Mouse (Mus musculus) thymus, postnatal 36 days (tissue): ENCODE data around the gene Scarb2.

ENCODE experiments used
- DNase-seq, 2 experiments: peaks; one replicate each; pipeline ENCODE4 v3.0.0; 2022; ENCODE audit warnings: mixed read lengths in 2 of 2

Scarb2 gene

DNA sequence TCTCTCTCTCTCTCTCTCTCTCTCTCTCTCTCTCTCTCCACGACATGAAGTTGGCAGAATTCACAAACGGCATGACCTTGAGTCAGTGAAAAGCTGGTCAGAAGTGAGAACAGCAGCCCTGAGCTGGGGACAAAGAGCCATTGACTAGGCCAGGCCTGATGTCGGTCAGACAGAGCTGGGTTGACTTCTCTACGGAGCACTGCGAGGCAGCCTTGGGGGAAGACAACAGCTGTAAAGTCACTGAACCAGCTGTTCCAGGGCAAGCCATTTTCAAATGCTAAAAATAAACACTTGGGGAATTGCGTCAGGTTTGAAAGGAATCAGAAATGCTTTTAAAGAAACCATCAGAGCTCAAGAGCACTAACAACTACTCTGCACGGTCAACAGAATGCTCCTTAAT is 13.2 kb downstream of the Scarb2 start:
- no peak for DNase-seq

DNA sequence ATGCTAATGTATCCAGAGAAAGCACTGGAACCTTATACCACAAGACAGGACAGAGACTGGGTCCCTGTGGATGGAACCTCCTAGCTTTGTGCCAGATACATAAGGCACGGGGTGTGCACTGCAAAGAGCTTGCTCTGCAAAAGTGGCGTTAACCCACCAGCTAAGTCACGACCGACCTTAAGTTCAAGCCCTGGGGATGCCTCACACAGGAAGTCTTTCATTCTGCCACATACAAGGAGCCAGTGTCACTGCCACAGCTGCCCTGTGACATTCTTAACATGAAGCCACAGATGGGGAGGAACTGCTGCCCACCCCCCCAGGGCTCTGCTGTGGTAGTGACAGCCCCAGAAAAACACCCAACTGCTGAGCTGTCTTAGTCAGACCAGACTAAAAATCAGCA is 15.9 kb downstream of the Scarb2 start:
- peak; percentile 79 to 91 for DNase-seq

DNA sequence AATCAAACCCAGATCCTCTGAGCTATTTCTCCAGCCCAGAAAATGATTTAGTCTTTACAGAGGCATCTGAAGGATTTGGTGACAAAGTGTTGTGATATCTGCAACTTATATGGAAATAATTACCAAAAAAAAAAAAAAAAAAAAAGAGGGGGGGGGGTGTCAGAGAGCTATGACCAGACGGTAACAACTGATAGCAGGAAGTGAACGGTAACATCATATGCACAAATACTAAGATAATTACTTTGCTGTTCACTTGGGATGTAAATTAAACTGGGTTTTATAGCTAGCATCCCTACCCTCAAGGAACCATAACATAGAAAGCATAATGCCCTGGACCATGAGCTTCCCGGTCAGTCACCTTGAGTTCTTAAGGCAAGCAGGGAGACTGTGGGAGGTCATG is 16.3 kb downstream of the Scarb2 start:
- DNase-seq = no peak

DNA sequence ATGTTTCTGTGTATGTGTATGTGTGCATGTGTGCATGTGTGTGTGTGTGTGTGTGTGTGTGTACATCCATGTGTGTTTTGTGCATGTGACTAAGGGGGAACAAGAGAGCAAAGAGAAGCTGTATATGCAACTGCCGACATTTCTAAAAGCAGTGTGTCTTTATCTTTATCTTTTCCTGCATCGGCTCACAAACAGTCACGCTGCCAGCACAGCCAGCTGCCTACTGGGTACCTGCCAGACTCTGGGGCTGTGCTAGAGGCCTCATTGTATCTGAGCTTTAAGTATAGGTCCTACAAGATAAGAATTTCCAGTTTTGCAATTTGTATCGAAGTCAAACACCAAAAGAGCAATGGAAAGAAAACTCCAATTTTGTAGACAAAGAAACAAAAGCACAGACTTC is 17.1 kb downstream of the Scarb2 start:
- DNase-seq = peak; percentile 66 to 81

DNA sequence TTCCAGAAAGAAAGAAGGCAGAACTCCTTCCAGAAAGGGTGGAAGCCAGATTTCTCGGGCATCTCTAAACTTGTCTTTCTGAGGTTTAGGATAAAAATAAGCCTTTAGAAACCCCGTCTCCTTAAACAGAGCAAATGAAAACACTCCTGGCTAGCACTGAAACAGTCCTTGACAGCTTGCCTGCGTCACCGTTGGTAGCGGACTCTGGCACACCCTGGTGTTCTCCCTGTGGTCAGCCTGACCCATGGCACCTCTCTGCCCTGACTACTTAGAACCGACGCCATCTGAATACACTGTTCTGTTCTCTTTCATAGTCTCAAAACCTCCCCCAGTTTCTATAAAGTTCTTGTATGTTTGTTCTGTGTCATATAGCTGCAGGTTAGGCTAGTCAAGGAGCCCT is 17.7 kb downstream of the Scarb2 start:
- DNase-seq = peak in 1 of 2 experiments; percentile 37

DNA sequence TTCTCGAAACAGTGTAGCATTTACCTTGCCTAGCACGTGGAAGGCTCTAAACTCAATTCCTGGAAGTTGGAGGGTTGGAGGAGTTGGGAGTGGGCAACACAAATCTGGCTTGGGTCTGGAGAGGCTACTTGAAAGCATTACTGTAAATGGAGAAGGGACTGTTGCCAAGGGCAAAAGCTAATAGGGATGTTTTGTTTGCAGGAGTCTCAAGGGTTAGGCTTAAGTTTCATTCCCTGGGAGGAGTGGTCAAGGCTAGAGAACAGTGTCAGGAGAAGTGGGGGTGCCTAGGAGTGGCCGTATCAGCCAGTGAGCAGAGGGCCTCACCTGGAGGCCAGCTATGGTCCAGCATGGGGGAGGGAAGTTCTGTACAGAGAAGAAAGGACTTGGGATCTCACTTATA is 18.2 kb downstream of the Scarb2 start:
- DNase-seq = peak in 1 of 2 experiments; percentile 31

DNA sequence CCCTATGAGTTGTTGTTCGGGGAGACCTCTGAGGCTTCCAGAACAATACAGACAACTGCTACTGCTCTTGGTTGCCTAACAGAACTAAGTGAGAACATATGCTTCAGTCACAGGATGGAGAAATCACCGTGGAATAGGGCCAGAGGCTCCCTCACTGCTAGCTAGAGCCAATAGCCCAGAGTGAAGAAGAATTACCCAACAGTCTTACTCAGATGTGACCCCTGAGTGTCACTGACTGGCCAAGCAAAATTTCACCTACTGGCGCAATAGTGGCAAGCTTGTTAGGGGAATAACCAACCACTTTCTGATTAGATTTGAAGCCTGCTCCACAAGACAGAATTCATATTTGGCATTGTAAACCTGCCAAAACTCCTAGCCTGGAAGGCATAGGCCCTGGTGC is 19.9 kb downstream of the Scarb2 start:
- no peak for DNase-seq

DNA sequence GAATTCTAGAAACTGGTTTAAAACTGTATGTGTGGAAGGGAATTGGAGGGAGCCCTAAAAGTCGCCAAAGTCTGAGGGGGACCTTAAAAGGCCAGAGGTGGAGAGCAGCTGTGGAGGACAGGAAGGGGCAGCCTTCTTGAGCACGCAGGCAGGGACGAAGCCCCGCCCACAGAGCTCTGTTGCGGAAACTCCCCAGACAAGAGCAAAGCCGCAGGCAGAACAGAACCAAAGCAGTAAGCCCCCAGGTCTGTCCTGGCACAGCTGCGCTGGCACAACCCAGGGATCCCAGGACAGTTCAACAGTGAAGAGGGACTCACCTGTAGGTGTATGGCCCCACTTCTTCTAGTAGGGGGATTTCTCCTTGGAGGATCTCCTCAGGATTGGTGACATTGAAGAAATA is 21.8 kb downstream of the Scarb2 start:
- DNase-seq = peak; percentile 66 to 81

DNA sequence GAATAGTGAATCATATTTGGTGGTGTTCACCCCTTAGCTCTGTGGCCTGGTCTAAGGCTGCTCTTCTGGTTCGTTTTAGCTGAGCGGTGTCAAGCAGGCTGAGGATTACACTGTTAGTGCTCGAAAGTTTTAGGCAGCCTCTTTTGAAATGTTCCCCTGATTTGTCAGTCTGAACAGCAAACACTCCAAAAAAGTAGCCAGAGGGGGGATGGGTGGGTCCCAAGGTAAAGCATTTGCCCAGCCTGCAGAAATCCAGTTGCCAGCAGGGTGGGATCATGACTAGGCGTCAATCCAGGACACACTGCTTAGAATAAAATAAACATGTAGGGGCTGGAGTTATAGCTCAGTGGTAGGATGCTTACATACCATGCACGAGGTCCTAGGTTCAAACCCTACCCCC is 33.8 kb downstream of the Scarb2 start:
- no peak for DNase-seq

DNA sequence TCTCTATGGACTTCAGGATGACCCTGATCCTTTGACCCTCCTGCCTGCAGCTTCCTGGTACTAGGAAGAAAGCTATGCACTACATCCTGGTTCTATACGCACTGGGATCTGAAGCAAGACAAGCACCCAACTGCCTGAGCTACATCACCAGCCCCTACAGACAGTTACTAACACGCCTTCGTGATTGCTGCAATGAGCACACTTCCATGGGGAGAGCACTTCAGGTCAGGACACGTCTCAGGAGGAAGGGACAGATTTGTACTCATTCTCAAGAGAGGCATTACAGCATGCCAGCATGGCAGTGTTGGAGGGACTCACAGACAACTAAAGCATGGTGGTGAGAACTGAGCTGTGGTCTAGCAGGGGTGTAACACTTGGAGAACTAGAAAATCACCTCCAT is 35.1 kb downstream of the Scarb2 start:
- no peak for DNase-seq

DNA sequence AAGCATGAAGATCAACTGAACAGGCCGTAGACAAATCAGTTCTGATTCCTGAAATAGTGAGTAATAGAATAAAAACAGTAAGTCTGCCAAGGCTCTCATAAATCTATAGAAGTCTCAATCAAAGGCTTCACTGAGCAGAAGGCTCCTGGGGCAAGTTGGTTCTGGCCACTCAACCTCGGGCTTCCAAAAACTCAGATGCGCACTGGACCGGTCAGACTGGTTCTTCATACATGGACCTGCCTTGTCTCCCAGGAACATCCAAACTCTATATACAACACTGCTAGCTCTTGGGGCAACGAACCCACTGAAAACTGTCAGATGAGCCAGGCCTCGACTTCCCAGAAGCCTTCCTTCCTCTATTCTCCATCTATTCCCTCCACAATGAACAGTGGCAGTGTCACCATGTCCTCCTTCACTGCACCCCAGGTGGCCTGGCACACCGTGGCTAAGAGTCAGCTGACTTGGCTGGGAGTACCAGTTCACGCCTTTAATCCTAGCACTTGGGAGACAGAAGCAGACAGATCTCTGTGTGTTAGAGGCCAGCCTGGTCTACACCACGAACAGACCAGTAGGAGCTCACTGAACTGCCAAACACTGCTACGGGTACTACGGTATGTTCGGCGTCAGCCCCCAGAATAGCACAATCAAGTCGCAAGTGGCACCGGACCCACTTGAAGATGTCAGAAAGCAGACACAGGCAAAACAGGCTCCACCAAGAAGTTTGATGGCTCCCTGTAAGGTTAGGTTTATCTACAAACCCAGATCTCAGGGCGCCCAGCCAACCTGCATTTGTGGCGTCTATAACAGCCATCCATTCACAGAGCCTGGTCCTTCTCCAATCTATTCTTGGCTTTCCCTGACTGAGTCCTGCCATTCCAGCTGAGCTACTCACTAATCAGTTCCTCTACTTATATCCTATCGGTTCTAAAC is 37.2 kb downstream of the Scarb2 start:
- DNase-seq = no peak

DNA sequence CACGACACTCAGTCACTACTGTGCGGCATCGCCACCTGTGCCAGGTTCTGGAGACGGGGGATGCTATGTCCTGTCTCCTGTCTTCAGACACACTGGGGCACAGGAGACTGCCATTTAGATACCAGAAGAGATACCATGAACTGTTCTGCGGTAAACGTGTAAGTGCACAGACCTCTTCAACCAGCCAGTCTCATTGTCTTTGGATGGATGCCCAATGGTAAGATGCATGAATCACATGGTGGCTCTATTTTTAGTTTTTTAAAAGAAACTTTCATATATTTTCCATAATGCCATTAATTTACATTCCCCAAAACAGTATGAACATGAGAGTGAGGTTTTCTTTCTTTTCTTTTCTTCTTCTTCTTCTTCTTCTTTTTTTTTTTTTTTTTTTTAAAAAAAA is 38.4 kb downstream of the Scarb2 start:
- no peak for DNase-seq

DNA sequence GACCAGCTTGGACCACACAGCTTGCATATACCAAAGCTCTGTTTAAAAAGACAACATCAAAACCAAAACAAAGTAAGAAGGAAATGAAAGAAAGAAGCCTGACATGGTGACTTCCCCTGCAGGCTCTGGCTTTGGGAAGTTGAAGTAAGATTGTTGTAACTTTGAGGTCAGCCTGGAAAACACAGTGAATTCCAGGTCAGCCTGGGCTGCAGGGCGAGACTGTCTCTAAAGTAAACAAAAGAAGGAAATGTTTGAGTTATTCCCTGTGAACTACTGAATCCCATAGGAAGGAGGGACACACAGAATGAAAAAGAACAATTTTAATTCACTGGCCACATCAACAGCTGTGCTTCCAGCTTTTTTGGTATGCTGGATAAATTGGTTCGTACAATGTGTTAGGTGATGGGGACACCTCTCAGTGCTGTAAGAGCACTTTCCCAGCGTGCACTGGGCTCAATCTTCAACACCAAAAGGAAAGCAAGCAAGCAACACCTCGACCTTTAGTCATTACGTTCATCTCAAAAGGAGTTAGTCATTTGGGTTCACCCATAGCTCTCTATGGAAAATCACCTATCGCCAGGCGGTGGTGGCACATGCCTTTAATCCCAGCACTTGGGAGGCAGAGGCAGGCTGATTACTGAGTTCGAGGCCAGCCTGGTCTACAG is 39.4 kb downstream of the Scarb2 start:
- no peak for DNase-seq

DNA sequence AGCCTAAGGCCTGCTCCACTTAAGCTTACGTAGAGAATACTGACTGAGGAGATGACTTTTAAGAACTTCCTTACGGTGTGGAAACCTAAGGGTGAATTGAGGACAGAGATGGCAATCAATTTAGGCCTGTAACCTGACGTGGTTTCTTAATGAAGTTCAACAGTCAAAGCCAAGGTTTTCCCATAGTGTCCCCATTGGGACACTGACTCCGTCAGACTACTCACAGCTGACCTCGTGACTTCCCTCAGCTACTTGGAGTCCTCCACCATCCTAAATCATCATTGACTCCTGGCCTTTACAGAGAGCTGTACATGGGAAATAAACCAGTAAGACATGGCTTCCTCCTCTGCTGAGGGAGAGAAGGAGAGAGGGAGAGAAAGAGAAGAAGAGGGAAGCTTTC is 41.1 kb downstream of the Scarb2 start:
- DNase-seq = no peak

DNA sequence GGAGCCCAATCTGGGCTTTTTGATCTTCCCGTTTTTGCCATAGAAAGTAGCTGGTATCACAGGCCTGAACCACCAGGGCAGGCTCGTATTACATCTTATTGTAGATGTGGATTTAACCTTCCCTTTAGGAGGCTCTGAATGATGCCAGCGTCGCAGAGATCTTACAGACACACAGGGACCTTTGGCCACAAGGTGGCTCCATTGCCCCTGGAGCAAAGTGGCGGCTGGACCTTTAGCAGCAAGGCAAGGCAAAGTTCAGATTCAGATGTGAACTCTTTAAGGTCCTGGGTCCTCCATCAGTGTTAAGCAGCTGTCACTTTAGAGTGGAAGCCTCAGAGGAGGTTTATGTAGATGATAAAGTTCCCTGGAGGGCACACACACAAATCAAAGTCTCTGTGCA is 45.3 kb downstream of the Scarb2 start:
- DNase-seq = peak; percentile 76 to 78

DNA sequence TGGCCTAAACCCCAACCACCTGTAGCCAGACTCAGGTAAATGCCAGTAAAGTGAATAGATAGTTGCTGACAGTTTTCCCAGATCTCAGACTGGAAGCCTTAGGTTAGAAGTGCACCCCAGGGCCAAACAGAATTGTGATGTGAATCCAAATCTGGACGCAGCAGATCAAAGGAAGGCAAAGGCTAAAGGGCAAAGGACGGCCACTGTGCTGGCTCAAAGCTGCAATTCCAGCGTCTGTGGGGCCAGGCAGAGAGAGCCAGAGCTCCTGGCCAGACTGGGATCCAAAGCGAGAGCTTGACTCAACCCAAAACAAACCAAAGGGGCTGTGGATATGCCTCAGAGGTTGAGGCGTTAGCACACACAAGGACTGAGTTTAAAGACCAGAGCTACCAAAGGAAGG is 47.9 kb downstream of the Scarb2 start:
- no peak for DNase-seq

DNA sequence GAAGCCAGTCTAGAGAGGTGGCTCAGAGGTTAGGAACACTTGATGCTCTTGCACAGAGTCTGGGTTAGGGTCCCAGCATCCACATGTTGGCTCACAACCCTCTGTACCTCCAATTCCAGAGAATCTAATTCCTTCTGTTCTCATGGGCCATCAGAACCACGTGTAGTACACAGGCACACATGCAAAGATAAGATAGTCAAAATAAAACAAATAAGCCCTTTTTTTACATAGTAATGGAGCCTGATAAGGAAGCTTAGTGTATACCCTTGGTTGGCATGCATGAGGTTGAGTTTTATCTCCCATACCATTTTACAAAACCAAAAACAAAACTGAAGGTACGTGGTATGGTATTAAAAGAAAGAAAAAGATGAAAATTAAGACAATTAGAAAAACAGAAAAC is 49.2 kb downstream of the Scarb2 start:
- DNase-seq = no peak

DNA sequence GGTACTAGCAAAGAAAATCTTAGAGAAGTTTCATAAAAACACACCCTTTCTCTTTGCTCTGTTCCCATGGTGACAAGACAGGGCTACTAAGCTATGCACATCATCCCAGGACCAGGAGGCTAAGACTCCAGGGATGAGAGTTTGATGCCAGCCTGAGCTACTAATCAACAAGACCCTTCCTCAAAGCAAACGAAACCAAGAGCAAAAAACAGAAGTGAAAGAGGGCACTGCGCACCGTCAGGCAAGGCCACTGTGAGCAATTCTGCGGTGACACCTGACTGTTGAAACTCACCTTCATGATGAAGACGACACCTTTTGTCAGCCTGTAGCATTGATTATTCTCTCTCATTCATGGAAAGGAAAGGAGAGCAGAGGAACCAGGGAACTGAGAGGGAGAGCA is 53.8 kb downstream of the Scarb2 start:
- no peak for DNase-seq

DNA sequence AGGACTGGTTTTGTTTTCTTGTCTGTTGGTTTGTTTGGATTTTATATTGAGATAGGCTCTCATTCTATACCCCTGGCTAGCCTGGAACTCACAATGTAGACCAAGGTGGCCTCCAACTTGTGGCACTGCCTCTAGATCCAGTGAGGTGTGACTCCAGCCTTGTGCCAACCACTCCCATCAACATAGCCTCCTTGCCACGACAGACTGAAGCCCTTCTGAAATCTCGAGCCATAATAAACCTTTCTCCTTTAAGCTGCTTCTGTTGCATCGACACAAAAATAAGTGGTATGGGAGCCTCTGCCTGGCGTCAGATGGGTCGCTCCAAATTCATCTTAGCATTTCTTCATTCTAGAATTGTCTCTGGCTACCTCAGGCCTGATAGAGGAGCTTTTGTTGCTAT is 59.9 kb downstream of the Scarb2 start:
- no peak for DNase-seq

DNA sequence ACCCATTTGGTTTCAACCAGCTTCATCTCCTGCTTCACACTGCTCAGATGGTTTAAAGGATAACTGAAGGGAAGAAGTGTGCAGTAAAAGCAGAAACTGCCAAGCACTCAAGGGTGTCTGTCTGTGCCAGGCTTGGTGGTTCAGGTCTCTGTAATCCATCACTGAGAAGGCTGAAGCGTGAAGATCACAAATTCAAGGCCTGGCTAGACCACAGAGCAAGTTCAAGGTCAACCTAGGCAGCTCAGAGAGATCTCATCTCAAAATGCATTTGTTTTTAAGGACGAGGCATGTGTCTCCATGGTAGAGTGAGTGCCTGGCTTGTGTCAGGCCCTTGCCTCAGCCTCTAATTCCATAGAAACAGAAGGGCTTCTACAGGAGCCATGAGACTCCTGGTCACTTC is 61.6 kb downstream of the Scarb2 start:
- DNase-seq = no peak

DNA sequence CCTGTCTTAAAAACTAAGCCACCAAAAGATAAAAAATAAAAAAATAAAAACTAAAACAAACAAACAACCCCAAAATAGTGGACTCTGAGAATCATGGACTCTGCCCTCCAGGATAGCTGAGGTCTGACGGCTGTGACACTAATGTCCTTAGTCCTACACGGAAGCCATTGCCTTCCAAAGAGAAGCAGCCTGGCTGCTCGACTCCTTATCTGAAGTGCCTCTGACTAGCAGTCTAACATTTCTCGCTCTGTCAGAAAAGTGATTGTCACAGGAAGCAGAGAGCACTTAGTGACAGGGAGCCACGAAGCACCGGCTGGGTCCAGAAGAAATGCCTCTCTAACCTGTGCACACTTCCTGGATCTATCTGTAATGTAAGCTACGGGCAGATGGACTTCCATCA is 63.7 kb downstream of the Scarb2 start:
- DNase-seq = no peak

DNA sequence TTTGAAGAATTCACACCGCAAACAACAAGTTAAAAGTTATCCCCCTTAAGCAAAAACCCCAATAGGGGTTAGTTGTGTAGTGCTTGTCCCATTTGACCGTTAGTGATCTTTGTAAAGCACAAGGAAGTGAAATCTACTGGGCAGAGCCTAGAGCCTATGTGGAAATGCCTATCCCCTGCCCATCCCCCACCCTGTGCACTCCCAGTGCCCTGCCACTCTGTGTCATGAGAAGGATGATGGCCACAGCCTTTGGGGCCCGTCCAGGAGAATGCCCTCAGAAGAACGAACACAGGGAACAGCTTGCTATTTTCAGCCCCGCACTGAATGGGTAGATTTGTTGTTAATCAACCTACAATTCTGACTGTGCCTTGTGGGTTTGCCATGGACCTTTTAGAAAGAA is 65.1 kb downstream of the Scarb2 start:
- DNase-seq = no peak

DNA sequence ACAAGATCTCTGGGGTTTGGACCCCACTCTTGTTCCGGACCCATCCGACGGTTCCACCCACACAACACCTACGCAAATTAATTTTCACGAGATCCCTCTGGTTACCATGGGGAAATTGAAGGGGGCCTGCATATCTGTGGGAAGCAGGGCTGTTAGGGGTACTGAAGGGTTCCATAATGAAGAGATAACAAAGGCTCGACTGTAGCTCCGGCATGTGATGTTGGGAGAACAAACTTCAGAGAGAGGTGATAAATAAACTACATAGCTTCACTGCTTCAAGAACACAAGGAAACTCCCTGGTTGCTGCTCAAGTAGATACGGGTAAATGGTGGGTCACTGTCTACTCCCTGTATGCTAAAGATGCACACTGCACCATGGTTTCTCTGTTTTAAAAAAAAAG is 68.1 kb downstream of the Scarb2 start:
- DNase-seq = no peak

DNA sequence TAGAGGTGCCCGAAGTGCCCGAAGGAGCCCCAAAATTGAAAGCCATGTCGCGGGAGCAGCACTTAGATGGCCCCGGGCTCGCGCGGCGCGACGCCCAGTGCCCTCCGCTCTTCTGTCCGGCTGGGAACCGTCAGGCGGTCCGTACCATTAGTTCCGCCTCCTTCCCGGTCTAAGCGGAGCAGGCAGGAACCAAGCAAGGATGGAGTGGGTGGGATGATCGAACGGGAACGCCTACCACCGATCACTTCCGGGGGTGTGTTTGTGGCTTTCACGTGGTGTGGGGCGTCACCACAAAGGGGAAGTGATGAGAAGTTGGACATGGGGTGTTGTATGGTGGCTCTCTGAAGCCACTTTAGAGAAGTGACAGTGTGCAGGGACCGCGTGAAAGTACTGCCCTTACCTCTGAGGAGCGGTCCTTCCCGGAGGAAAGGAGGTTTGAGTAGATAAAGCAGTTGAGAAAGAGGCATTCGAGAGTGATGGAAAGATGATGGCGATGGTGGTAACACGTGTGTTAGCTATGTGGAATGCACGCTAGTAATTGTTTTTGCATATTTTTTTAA is 71.5 kb downstream of the Scarb2 start, which contains the start of gene Nup54:
Gene Nup54, minus strand, starts transcription at position 195 of the 560 bp plus-strand sequence.
- peak; percentile 90 to 91 for DNase-seq
